15 mouse cellular contexts compared by ENCODE assay signal in genomic region chr10:112846225-112846624, GRCm38 (mm10).
DNase-seq lines count a peak whose midpoint lies in the region; ATAC-seq and TF ChIP-seq lines count a peak whose summit lies in the region.
"Had no signal": no experiment of that assay in that cellular context is flagged by ENCODE, and none has a peak within 500 bp of the region (broad histone marks: within the 10 kb centered on the region; RNA-seq: fewer than 3 reads in every experiment).

No protein-coding gene starts in this region.

- H3K27me3 ChIP-seq in intestine, postnatal 0 days (replicated peaks; ENCODE audit: control insufficient read depth, insufficient read depth, low read length) = no peaks in the 10 kb centered on the region
- no peaks in the 10 kb centered on the region for H3K27me3 ChIP-seq in intestine, embryonic 16.5 days (replicated peaks; ENCODE audit: control insufficient read depth, insufficient read depth, low read length)
- no peaks in the 10 kb centered on the region for H3K27me3 ChIP-seq in midbrain, embryonic 14.5 days (ENCODE audit: control insufficient read depth, insufficient read depth, low read length)
- H3K27me3 ChIP-seq in midbrain, embryonic 10.5 days (ENCODE audit: low read depth, poor library complexity, severe bottlenecking) = no peaks in the 10 kb centered on the region
- H3K27me3 ChIP-seq in stomach, postnatal 0 days (ENCODE audit: control insufficient read depth, insufficient read depth, low read length) = no peaks in the 10 kb centered on the region
- H3K27me3 ChIP-seq: intestine, embryonic 15.5 days; limb, embryonic 15.5 days; midbrain, embryonic 15.5 days; neural tube, embryonic 13.5 days had no signal

- no peak overlapping the region for H3K9ac ChIP-seq in intestine, postnatal 0 days (ENCODE audit: low read depth, low read length)
- no peak overlapping the region for H3K9ac ChIP-seq in intestine, embryonic 16.5 days (ENCODE audit: low read depth, low read length)
- H3K9ac ChIP-seq in midbrain, embryonic 14.5 days (replicated peaks; ENCODE audit: low read length) = no peak overlapping the region
- H3K9ac ChIP-seq in stomach, postnatal 0 days (ENCODE audit: low read length) = no peak overlapping the region
- H3K9ac ChIP-seq: intestine, embryonic 15.5 days; limb, embryonic 15.5 days; midbrain, embryonic 15.5 days; neural tube, embryonic 13.5 days had no signal

- no peaks in the 10 kb centered on the region for H3K9me3 ChIP-seq in intestine, postnatal 0 days (ENCODE audit: control insufficient read depth)
- H3K9me3 ChIP-seq in intestine, embryonic 16.5 days (ENCODE audit: control insufficient read depth, low read length) = no peaks in the 10 kb centered on the region
- H3K9me3 ChIP-seq in midbrain, embryonic 14.5 days (ENCODE audit: control insufficient read depth, low read length) = no peaks in the 10 kb centered on the region
- no peaks in the 10 kb centered on the region for H3K9me3 ChIP-seq in midbrain, embryonic 10.5 days (replicated peaks)
- H3K9me3 ChIP-seq in stomach, postnatal 0 days (ENCODE audit: control insufficient read depth, low read length) = no peaks in the 10 kb centered on the region
- H3K9me3 ChIP-seq: intestine, embryonic 15.5 days; limb, embryonic 15.5 days; midbrain, embryonic 15.5 days; neural tube, embryonic 13.5 days had no signal

- no peaks in the 10 kb centered on the region for H3K36me3 ChIP-seq in intestine, postnatal 0 days (ENCODE audit: control insufficient read depth, insufficient read depth)
- H3K36me3 ChIP-seq in intestine, embryonic 16.5 days (ENCODE audit: control insufficient read depth, insufficient read depth, low read length) = no peaks in the 10 kb centered on the region
- H3K36me3 ChIP-seq in midbrain, embryonic 14.5 days (ENCODE audit: control insufficient read depth, insufficient read depth, low read length) = no peaks in the 10 kb centered on the region
- no peaks in the 10 kb centered on the region for H3K36me3 ChIP-seq in midbrain, embryonic 10.5 days
- no peaks in the 10 kb centered on the region for H3K36me3 ChIP-seq in stomach, postnatal 0 days (ENCODE audit: control insufficient read depth, insufficient read depth, low read length)
- H3K36me3 ChIP-seq: intestine, embryonic 15.5 days; limb, embryonic 15.5 days; midbrain, embryonic 15.5 days; neural tube, embryonic 13.5 days had no signal

- peak; percentile 64 for DNase-seq in midbrain, embryonic 14.5 days
- no peak for DNase-seq in midbrain, embryonic 10.5 days (ENCODE audit: low spot score)
- peak; percentile 59 for DNase-seq in adipocyte (ENCODE audit: low spot score)
- no peak for DNase-seq in stomach, postnatal 0 days (ENCODE audit: low spot score)
- DNase-seq in gastrocnemius, postnatal 36 days = no peak
- no peak for DNase-seq in cerebellum, adult 9-10 months
- DNase-seq: cerebellum, adult 11 months; heart, adult 18-20 months; heart, postnatal 14 days had no signal

- no peak overlapping the region for H3K27ac ChIP-seq in intestine, postnatal 0 days (ENCODE audit: low read depth, low read length)
- H3K27ac ChIP-seq in intestine, embryonic 16.5 days (ENCODE audit: low read length) = no peak overlapping the region
- no peak overlapping the region for H3K27ac ChIP-seq in midbrain, embryonic 14.5 days (replicated peaks; ENCODE audit: low read depth, low read length)
- no peak overlapping the region for H3K27ac ChIP-seq in midbrain, embryonic 10.5 days (replicated peaks)
- no peak overlapping the region for H3K27ac ChIP-seq in stomach, postnatal 0 days (replicated peaks)
- H3K27ac ChIP-seq: intestine, embryonic 15.5 days; limb, embryonic 15.5 days; midbrain, embryonic 15.5 days; neural tube, embryonic 13.5 days had no signal

- peak; percentile 65 for TF ChIP-seq CTCF in intestine, postnatal 0 days (IDR thresholded peaks at IDR 0.05; ENCODE audit: low read depth)
- TF ChIP-seq CTCF in stomach, postnatal 0 days (IDR thresholded peaks at IDR 0.05; ENCODE audit: low read depth) = peak; percentile 58

- H3K4me2 ChIP-seq in intestine, postnatal 0 days (replicated peaks; ENCODE audit: low read depth) = no peak overlapping the region
- no peak overlapping the region for H3K4me2 ChIP-seq in intestine, embryonic 16.5 days (ENCODE audit: low read depth, low read length)
- no peak overlapping the region for H3K4me2 ChIP-seq in midbrain, embryonic 14.5 days (ENCODE audit: low read length)
- no peak overlapping the region for H3K4me2 ChIP-seq in stomach, postnatal 0 days (replicated peaks; ENCODE audit: low read depth)
- H3K4me2 ChIP-seq: intestine, embryonic 15.5 days; limb, embryonic 15.5 days; midbrain, embryonic 15.5 days; neural tube, embryonic 13.5 days had no signal

- no peak for TF ChIP-seq EP300 in stomach, postnatal 0 days (optimal IDR thresholded peaks at IDR 0.05)

- no peak overlapping the region for H3K4me3 ChIP-seq in intestine, postnatal 0 days (ENCODE audit: low read depth, low read length)
- H3K4me3 ChIP-seq in intestine, embryonic 16.5 days (ENCODE audit: low read length) = no peak overlapping the region
- H3K4me3 ChIP-seq in midbrain, embryonic 14.5 days (replicated peaks; ENCODE audit: low read depth, low read length) = no peak overlapping the region
- H3K4me3 ChIP-seq in midbrain, embryonic 10.5 days = no peak overlapping the region
- no peak overlapping the region for H3K4me3 ChIP-seq in stomach, postnatal 0 days (ENCODE audit: low read depth, low read length)
- H3K4me3 ChIP-seq: intestine, embryonic 15.5 days; limb, embryonic 15.5 days; midbrain, embryonic 15.5 days; neural tube, embryonic 13.5 days had no signal

- ATAC-seq in intestine, postnatal 0 days = no peak
- no peak for ATAC-seq in intestine, embryonic 16.5 days
- ATAC-seq in midbrain, embryonic 14.5 days (ENCODE audit: low FRiP score, low TSS enrichment) = no peak
- no peak for ATAC-seq in stomach, postnatal 0 days (ENCODE audit: low FRiP score, low TSS enrichment)
- ATAC-seq: intestine, embryonic 15.5 days; midbrain, embryonic 15.5 days had no signal

- WGBS in intestine, postnatal 0 days = 47% methylated on average over 1 of the region's 1 CpGs
- 59% methylated on average over 1 of the region's 1 CpGs for WGBS in intestine, embryonic 16.5 days
- WGBS in midbrain, embryonic 14.5 days = 77% methylated on average over 1 of the region's 1 CpGs
- WGBS in midbrain, embryonic 10.5 days = 79% methylated on average over 1 of the region's 1 CpGs
- 49% methylated on average over 1 of the region's 1 CpGs for WGBS in stomach, postnatal 0 days

- no peaks in the 10 kb centered on the region for H3K4me1 ChIP-seq in intestine, postnatal 0 days (replicated peaks; ENCODE audit: control insufficient read depth, insufficient read depth, low read length)
- H3K4me1 ChIP-seq in intestine, embryonic 16.5 days (ENCODE audit: control insufficient read depth, insufficient read depth, low read length) = no peaks in the 10 kb centered on the region
- no peaks in the 10 kb centered on the region for H3K4me1 ChIP-seq in midbrain, embryonic 14.5 days (ENCODE audit: control insufficient read depth, insufficient read depth, low read length)
- H3K4me1 ChIP-seq in midbrain, embryonic 10.5 days = no peaks in the 10 kb centered on the region
- no peaks in the 10 kb centered on the region for H3K4me1 ChIP-seq in stomach, postnatal 0 days (replicated peaks; ENCODE audit: control insufficient read depth, insufficient read depth)
- H3K4me1 ChIP-seq: intestine, embryonic 15.5 days; limb, embryonic 15.5 days; midbrain, embryonic 15.5 days; neural tube, embryonic 13.5 days had no signal

- intact Hi-C loops in gastrocnemius, postnatal 36 days (cut with DNase I) = no loop called here

Comparison
In these comparisons a context has a peak if more than half of its experiments do, and no peak if none do; other contexts are left out.
1. DNase-seq: peak in midbrain, embryonic 14.5 days (single experiment) and adipocyte (single experiment); none in midbrain, embryonic 10.5 days (single experiment), stomach, postnatal 0 days (single experiment), gastrocnemius, postnatal 36 days (0 of 2) and cerebellum, adult 9-10 months (single experiment).